Mouse (Mus musculus) kidney, postnatal 25 days (tissue): ENCODE data around the gene Matn1.

Experiments used
- DNase-seq, 2 experiments: peaks; one replicate each; pipeline ENCODE4 v3.0.0; 2021; ENCODE audit warnings: mixed read lengths in 2 of 2

The Matn1 gene

GRCm38 (mm10) chr4:130944112-130944511, at the start of gene Matn1:
Matn1 (plus strand) TSS chr4:130944385.
- no peak for DNase-seq

GRCm38 (mm10) chr4:130895701-130896100, 48.5 kb upstream of the Matn1 start:
- DNase-seq = no peak

DNA sequence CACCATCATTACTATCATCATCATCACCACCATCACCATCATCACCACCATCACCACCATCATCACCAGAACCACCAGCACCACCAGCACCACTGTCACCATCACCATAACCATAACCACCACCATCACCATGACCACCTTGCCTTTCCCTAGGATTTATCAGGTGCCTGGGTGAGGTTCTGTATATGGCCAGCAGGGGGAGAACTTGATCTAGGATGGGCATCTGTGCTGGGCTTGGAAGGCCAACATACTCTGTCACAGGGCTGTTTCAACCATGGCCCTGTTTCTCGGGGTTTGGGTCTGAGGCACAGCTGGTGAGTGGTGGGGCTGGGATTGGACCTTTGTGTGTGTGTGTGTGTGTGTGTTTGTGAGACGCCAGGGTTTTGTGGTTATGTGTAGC, 47.8 kb upstream of the Matn1 start:
- DNase-seq = peak in 1 of 2 experiments; percentile 39

DNA sequence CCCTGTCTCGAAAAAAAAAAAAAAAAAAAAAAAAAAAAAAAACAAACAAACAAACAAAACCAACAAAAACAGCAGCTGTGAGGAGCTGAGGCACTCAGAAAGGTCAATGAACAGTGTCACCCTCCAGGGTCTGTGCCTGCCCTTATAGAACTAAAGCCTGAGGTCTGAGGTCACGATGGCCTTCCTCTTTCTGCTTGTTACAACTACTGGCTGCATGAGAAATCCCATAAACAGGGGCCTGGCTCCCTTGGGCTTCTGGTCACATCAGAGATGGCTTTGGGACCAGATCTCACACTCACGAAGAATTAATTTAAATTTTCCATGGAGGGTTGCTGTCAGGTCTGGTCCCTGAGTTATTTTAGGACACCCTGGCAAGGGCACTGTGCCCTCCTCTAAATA, 44.8 kb upstream of the Matn1 start:
- DNase-seq = no peak

DNA sequence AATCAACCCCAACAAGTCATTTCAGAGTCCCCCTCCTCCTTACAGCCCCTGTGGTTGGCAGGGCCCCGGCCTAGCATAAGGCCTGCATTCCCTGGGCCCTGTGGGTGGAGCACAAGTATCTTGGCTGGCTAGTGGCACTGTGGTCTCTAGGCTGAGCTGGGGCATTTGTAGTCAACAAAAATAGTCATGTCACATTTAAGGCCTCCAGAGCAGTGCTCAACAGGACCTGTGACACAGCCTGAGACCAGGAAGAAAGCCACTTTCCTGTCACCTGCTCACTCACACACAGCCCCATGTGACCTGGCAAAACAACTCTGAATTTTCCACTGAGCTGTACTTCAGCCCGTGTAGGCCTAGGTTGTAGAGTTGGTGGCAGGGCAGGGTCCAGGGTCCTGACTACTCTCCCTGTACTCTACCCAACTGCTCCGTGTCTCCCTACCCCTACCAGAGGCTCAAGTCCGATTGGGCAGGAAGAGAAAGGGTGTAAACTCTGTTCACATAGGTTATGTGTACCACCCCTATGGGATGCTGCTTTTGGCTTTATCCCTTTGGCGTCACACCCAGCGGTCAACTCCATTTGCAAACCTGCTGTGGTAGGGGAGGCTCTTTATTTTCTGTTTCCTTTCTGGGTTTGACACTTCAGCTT, 44.3 kb upstream of the Matn1 start:
- peak; percentile 6 to 74 for DNase-seq

DNA sequence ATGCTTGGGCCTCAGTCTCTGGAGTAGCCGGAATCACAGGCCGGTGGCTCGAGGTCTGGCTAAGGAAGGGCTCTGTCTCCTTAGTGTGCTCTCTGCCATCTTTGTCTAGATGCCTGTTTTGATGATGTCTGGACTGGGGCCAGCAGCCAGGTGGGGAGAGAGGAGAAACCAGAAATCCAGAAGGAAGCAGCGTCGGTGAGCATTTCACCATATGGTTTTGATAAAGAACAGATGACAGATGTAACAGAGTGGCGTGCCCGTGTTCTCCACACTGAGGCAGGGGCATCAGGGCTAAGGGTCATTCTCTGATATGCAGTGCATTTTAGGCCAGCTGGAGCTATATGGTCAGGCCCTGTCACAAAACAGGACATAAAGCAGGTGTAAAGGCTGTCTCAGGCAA, 43.4 kb upstream of the Matn1 start:
- no peak for DNase-seq

- DNase-seq = no peak
Observed at GRCm38 (mm10) chr4:130902289-130902781, 41.9 kb upstream of the Matn1 start.

DNA sequence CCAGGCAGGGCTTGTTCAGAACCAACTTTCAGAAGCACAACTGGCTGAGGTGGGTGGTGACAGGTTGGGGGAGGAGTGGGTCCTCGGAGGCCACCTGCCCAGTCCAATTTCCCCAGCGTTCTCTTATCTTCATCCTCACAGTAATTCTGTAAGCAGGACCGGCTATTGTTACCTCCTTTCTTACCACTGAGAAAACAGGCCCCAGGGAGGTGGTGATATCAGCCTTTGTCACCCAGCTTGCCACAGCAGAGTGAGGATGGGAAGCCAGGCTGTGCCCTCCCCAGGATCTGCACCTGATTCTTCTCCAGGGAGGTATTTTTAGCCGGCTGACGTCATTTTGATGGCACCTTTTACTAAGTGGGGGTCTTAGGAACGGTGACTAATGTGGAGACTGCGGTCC, 39.2 kb upstream of the Matn1 start:
- no peak for DNase-seq

DNA sequence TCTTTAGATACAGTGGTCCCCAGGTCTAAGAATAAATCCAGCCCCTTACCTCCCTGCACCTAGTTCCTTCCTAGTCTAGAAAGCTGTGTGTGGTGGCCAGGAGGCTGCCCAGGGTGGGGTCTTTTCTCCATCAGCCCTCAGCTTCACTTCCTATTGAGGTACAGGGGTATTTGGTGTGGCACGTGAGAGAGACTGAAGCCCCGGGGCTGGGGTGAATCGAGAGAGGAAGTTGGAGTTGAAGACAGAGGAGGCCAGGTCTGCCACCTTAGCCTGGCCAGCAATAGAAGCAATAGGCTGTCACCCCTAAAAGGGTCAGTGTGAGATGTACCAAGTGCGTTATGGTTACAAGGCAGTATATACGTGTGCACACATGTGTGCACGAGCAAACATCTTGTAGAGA, 38.3 kb upstream of the Matn1 start:
- no peak for DNase-seq

GRCm38 (mm10) chr4:130906296-130906695, 37.9 kb upstream of the Matn1 start:
- peak; percentile 36 to 72 for DNase-seq

DNA sequence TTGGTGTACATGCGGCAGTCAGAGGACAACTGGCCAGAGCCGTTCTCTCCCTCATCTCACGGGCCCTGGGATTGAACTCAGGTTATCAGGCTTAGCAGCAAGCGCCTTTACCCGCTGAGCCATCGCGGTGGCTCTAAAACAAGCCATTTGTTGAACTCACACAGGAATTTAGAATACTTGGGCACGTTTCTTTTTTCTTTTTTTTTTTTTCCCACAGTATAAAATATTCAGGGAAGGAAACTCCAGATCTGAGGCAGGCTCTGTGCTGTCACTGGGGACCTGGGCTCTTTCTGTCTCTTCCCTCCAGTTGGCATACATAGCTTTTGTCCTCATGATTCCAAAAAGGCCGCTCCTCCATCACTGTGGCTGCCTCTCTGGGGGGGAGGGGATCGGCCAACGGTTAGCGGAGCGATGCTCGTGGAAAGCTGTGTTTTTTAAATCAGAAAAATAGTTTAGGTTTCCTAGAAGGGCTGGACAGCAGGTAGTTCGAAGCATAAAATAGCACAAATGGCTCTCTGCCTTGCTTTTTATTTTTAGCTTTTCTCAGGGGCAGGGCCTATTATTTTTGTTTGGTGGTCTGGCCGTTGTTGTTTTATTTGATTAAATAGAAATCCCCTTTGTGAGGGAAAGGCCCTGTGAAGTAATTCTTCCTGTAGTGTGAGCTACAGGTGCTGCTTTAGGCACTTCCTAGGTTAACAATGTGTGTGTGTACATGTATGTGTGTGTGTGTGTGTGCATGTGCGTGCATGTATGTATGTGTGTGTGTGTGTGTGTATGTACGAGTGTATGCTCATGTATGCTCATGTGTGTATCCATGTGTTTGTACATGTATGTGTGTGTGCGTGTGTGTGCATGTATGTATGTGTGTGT, 36.8 kb upstream of the Matn1 start:
- no peak for DNase-seq

DNA sequence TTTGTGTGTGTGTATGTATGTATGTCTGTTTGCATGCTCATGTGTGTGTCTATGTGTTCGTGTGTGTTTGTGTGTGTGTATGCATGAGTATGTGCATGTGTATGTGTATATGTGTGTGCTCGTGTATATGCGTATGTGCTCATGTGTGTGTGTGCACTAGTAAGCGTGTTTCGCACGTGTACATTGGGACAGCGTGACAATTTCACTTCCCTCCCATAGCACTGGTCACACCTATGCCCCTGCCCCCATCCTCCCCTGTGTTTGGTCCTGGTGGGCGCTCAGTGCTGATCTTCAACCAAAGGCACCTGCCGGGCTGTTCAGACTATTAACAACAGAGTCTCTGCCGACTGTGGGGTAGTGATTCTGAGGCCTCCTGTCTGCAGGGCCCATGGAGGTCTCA, 36.1 kb upstream of the Matn1 start:
- no peak for DNase-seq

DNA sequence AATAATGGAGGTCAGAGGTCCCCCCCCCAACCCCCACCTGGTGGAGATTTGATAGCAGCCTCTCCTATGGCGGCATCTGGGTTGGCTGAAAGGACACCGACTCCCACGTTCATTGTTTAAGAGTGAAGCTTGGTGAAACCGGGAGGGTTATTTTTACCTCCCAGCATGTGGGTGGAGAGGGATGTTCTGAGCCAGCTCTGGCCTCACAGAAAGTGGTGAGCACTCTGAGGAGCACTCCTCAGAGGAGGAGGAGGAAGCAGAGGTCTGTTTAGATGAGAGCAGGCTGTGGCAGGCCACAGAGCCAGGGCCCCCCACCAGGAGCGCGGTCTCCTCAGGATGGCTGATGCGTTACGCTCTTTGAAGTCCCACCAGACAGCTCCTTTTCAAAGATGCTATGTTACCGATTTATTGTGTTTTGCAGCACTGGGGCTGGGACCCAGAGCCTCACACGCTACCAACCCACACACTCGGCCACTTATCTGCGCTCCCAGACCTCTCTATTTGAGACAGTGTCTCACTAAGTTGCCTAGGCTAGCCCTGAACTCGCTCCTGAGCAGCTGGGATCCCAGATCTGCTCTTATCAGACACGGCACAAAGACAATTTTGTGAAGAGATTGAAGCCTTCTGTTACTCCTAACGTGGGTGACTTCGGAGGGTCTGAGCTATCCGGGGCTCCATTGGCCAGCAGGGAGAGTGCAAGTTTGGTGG, 34.9 kb upstream of the Matn1 start:
- DNase-seq = no peak

DNA sequence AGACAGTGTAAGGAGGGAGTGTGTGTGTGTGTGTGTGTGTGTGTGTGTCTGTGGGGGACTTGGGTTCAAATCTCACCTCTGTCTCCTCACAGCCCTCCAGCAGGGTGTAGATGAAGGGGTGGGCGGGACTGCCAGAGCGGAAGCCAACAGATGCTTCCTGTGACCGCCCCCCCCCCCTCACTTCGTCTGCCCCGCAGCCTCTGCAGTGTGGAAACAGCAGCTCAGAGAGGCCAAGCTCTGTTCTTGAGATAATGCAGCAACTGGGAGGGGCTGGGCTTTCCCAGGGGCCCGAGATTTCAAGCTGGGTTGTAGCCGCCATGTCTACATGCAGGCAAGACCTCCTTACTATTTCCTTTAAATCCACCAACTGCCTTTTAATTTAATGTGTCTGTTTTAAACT, 33.5 kb upstream of the Matn1 start:
- DNase-seq = no peak

GRCm38 (mm10) chr4:130912626-130913025, 31.6 kb upstream of the Matn1 start:
- DNase-seq = no peak

DNA sequence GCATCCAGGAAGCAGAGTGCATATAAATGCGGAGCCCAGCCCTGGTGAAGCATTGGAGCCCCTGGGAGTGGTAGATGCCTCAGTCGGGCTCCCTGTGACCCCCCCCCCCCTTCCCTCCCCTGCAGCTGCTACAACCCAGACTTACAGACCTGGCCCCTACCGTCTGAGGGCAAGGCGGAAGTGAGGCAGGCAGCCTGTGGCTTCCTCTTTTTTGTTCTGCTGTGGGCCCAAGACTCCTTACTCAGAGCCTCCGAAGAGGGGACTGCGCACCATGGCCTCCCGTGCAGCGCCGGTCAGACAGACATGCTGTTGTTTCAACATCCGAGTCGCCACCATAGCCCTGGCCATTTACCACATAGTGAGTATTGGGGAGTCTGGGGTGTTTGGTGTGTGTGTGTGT, 31.1 kb upstream of the Matn1 start, which contains the start of gene Laptm5:
Gene Laptm5, plus strand, starts transcription at position 49 of the 400 bp plus-strand sequence.
- DNase-seq = no peak

GRCm38 (mm10) chr4:130913511-130913910, 30.7 kb upstream of the Matn1 start:
- DNase-seq = no peak

DNA sequence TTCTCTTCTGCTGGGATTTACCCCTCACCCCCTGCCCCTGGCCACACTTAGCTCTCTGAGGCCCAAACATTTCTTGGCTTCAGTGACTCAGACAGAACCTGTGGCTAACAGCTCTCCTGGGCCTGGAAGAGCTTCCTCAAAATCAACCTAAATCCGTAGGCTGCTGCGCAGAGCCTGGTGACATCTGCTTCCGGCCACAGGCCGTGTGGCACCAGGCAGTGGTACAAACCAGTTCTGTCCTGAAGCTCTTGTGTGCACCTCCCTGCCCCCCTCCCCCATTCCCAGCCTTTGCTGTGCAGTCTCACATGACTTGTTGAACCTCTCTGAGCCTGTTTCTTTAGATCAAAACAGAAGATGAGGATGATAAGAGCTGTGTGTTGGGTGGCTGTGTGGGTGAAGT, 30.2 kb upstream of the Matn1 start:
- no peak for DNase-seq

GRCm38 (mm10) chr4:130914527-130914926, 29.7 kb upstream of the Matn1 start:
- no peak for DNase-seq

GRCm38 (mm10) chr4:130915006-130915667, 29.0 kb upstream of the Matn1 start:
- DNase-seq = no peak

- DNase-seq = no peak
Observed at GRCm38 (mm10) chr4:130915668-130916035, 28.5 kb upstream of the Matn1 start.

DNA sequence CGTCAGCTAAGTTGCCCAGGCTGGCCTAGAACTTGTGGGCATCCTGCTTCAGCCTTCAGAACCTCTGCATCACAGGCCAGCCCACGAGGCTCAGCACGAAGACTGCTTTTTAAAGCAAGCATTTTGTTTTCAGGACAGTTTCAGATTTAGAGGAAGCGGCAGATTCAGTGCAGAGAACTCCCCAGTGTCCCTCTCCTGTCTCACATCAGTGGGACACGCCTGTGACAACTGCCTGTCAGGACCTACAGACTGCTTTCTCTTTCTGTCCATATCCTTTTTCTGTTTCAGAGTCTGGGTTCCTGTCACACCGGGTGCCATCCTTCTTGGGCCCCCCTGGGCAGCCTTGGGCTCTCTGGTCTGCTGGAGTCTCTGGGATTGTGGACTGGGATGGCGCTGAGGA, 27.5 kb upstream of the Matn1 start:
- no peak for DNase-seq

DNA sequence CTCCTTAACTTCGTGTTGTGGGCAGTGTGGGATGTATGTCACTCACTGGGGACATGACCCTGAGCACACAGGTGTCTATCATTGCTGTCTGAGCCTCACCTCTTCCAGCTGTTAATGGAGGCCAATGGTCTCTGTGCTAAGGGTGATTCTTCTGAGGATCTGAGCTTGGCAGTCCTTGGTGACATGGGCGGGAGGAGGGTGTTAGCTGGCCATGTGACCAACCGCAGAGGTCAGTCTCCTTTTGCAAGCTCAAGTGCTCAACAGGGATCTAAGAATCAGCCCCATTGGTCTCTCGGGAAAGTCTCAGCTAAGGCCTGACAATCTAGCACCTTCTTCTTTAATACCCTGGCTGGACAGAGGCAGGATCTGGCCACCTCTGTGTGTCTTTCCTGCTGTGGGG, 26.6 kb upstream of the Matn1 start:
- DNase-seq = no peak
